Mouse (Mus musculus): ENCODE data around the gene Dcaf8.

DNA sequence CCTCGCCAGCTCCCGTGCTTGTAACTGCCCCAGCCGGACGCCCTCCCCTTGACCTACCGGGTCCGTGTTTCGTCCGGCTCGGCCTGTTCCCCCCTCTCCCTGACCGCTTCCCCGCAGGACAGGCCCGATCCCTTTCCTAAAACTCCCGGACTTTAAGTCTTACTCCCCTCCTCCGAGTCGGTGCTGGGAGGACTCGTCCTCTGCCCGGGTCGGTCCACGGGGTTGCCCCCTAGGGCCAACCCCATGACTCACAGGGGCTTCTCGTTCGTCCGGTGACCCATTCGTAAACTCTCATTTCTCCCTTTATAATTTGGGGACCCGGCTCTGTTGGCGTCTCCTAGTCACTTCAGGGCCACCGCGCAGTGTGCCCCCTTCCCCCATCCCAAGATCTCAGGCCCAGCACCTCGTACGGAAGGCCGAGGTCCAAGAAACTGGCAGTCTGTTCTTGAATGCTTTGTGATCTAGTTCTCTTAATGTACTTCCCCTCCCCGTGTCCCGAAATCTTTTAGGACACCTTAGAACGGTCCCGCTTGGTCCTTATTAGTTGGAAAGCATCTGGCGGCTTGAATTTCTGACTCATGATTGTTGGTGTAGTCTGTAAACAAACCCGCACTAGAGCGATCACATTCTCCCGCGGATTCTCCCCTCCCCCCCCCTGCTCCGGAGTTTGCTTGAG lies 533 bp downstream of the Dcaf8 start:
- no peak for TF ChIP-seq EP300 (IDR thresholded peaks at IDR 0.05; ENCODE audit: low read depth)
- TF ChIP-seq CTCF (IDR thresholded peaks at IDR 0.05; ENCODE audit: low read depth) = no peak

All from liver, postnatal 0 days (tissue).